Mouse (Mus musculus): Measurements from ENCODE around the gene BC052040. TPM values are rescaled to one million over a fixed set of nuclear protein-coding genes. Genes with fewer than 3 reads are reported as not detected.

BC052040 gene
- total RNA-seq (2021) (1 to 10 TPM; 2.3 to 2.8 TPM), polyA plus RNA-seq (2012; rRNA removed) (2.1 and 3.2 TPM in 2 replicates)
- long read RNA-seq, partial matches to known transcripts, result 0 of 1 reads
- long read RNA-seq, other reads (novel, unspliced or antisense), result 0 of 1 reads

DNA sequence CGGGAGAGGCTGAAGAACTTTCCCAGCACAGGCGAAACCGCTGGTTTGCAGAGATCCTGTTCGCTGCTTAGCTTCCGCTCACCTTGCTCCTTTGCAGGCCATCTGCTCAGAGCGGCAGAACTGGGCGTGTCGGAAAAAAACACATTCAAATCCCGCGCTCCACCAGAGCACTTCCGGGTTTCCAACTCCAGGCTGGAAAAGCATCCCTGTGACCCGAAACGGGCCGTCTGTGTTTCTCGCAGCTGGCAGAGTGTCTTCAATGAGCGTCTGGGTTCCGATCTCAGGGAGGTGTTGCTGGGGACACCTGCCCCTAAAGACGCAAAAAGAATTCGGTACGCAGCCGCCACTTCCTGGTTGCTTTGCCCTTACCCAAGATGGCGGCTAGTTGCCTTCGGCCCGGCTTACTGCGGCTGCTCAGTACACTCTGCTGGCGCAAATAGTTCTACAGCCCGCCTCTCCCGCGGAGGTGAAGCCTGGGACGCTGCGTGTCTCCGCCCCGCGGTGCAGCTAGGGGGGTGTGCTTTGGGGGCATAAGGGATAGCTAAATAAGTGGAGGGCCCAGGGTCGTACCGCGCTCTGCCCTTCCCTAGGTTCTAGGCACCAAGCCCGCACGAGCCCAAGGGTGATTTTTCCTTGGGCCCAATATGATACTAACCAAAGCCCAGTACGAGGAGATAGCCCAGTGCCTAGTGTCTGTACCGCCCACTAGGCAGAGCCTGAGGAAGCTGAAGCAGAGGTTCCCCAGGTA is at the start of gene BC052040:
Gene BC052040, plus strand, starts transcription at position 476 of the 748 bp plus-strand sequence.
- intact Hi-C loops (cut with DNase I), result loop anchor here (10.0 kb wide), 1 partner anchor 493 kb away; no protein-coding TSS in a partner anchor
- TF ChIP-seq POLR2A (IDR thresholded peaks at IDR 0.05; ENCODE audit: insufficient read depth, low read depth, low read length), result no peak
- peak; percentile 41 for TF ChIP-seq CTCF (IDR thresholded peaks at IDR 0.05)
- no peak for TF ChIP-seq EP300 (IDR thresholded peaks at IDR 0.05; ENCODE audit: insufficient read depth, low read depth, low read length)
- under 1% methylated on average over 41 of the region's 41 CpGs for whole genome bisulfite sequencing

DNA sequence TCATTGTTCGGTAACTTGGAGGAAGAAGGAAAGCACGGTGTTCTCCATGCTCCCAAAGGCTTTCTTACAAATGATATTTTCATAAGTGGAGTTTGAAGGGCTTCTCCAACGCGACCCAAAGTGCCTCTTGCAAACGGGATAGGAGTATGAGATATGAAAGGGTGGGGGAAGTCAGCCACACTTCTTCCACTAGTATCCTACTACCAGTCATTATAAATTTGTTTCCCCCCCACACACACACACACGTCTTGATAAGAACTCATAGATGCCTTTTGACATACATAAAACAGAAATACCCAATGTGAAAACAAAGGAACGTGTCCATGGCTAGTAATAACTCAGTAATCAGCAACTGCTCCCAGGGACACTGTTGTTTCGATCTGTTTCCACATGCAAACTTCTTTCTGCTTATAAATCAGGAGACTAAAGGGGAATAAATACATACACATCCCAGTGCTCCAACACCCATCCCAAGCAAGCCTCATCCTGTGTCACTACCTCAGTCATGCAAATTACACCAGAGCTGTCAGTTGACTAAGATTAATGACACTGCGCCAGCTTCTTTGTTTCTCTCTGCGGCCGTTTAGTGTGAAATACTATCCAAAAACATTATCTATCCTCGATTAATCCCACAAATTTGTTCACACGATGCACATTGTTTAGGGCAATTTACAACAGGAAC is 43.4 kb upstream of the BC052040 start:
- Histone ChIP-seq H3K27me3 (ENCODE audit: control insufficient read depth, insufficient read depth, low read length) (no peaks in the 10 kb centered on the region), H3K9ac (ENCODE audit: low read depth, low read length) (no peak overlapping the region), H3K79me2 (replicated peaks; ENCODE audit: control insufficient read depth, insufficient read depth, low read length) (no peaks in the 10 kb centered on the region), H3K27ac (no peak overlapping the region), H3K4me3 (no peak overlapping the region), H3K36me3 (ENCODE audit: control insufficient read depth, insufficient read depth, low read length) (no peaks in the 10 kb centered on the region), H3K4me1 (ENCODE audit: control insufficient read depth, insufficient read depth, low read length) (no peaks in the 10 kb centered on the region)
- intact Hi-C loops (cut with DNase I), result no loop called here
- WGBS, result 61% methylated on average over 13 of the region's 13 CpGs
- TF ChIP-seq EP300 (IDR thresholded peaks at IDR 0.05; ENCODE audit: insufficient read depth, low read depth, low read length) (no peak), CTCF (IDR thresholded peaks at IDR 0.05) (no peak), POLR2A (IDR thresholded peaks at IDR 0.05; ENCODE audit: insufficient read depth, low read depth, low read length) (no peak)
- DNase-seq, result no peak

More for the DNA sequence above, at the start of gene BC052040:
- H3K4me3 ChIP-seq, result peak within 1 kb of the TSS; percentile 67
- H3K27me3 ChIP-seq (ENCODE audit: control insufficient read depth, insufficient read depth, low read length), result no peaks in the 10 kb centered on the region
- H3K27ac ChIP-seq, result peak within 1 kb of the TSS; percentile 80
- peaks cover 1% of the 10 kb centered on the region for H3K4me1 ChIP-seq (ENCODE audit: control insufficient read depth, insufficient read depth, low read length)
- H3K9ac ChIP-seq (ENCODE audit: low read depth, low read length), result peak within 1 kb of the TSS; percentile 61
- peak; percentile 91 for DNase-seq
- H3K36me3 ChIP-seq (ENCODE audit: control insufficient read depth, insufficient read depth, low read length), result no peaks in the 10 kb centered on the region
- no peaks in the 10 kb centered on the region for H3K79me2 ChIP-seq (replicated peaks; ENCODE audit: control insufficient read depth, insufficient read depth, low read length)

DNA sequence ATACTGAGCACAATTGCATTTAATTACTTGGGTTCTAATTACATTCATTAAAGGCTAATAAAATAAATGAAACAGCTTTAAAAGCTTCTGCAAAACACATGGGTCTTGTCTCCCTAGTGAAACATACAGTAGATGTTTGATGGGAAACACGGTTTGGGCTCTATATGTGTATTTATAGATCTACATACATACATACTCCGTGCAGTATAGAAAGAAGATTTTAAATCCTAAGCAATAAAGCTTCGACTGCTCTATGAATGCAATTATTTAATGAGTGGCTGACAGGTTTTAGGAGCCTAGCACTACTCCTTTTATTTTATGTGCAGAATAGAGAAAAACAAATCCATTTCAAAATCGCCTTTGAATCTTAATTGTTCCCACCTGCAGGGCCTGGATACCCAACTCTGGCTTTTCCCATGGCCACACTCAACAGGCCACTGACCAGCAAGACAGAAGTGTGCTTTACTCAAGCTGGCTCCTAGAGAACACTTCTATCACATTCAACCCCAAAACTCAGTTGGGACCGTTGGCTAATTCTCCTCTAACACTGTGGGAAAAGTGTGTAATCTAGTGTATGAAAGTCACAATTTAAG is 42.7 kb upstream of the BC052040 start:
- Histone ChIP-seq H3K36me3 (ENCODE audit: control insufficient read depth, insufficient read depth, low read length) (no peaks in the 10 kb centered on the region), H3K4me1 (ENCODE audit: control insufficient read depth, insufficient read depth, low read length) (no peaks in the 10 kb centered on the region), H3K9ac (ENCODE audit: low read depth, low read length) (no peak overlapping the region), H3K27me3 (ENCODE audit: control insufficient read depth, insufficient read depth, low read length) (no peaks in the 10 kb centered on the region), H3K27ac (no peak overlapping the region), H3K79me2 (replicated peaks; ENCODE audit: control insufficient read depth, insufficient read depth, low read length) (no peaks in the 10 kb centered on the region), H3K4me3 (no peak overlapping the region)
- no peak for DNase-seq
- TF ChIP-seq POLR2A (IDR thresholded peaks at IDR 0.05; ENCODE audit: insufficient read depth, low read depth, low read length) (no peak), EP300 (IDR thresholded peaks at IDR 0.05; ENCODE audit: insufficient read depth, low read depth, low read length) (no peak), CTCF (IDR thresholded peaks at IDR 0.05) (no peak)
- intact Hi-C loops (cut with DNase I), result no loop called here
- 80% methylated on average over 5 of the region's 5 CpGs for WGBS

DNA sequence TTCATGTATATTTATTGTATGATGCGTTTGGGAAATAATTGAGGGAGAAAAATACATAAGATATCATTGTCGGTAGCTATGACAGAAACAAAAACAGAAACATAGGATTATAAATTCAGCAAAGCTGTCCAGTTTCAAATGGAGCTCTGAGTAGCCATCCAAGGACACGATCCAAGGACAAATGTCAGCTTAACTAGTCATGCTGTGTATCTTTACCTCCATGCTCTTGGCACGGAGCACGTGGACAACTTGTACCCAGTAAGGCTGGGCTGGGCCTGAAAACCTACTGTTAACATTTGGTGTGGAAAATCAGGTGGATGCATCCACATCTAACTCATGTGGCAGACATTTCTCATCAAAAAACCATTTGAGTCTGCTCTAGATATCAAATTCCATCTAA is 41.8 kb upstream of the BC052040 start:
- TF ChIP-seq CTCF (IDR thresholded peaks at IDR 0.05) (no peak), EP300 (IDR thresholded peaks at IDR 0.05; ENCODE audit: insufficient read depth, low read depth, low read length) (no peak), POLR2A (IDR thresholded peaks at IDR 0.05; ENCODE audit: insufficient read depth, low read depth, low read length) (no peak)
- H3K4me3 ChIP-seq, result no peak overlapping the region
- H3K79me2 ChIP-seq (replicated peaks; ENCODE audit: control insufficient read depth, insufficient read depth, low read length), result no peaks in the 10 kb centered on the region
- H3K27me3 ChIP-seq (ENCODE audit: control insufficient read depth, insufficient read depth, low read length), result no peaks in the 10 kb centered on the region
- 78% methylated on average over 5 of the region's 5 CpGs for WGBS
- intact Hi-C loops (cut with DNase I), result no loop called here
- DNase-seq, result no peak
- H3K9ac ChIP-seq (ENCODE audit: low read depth, low read length), result no peak overlapping the region
- H3K4me1 ChIP-seq (ENCODE audit: control insufficient read depth, insufficient read depth, low read length), result no peaks in the 10 kb centered on the region
- H3K27ac ChIP-seq, result no peak overlapping the region
- no peaks in the 10 kb centered on the region for H3K36me3 ChIP-seq (ENCODE audit: control insufficient read depth, insufficient read depth, low read length)

DNA sequence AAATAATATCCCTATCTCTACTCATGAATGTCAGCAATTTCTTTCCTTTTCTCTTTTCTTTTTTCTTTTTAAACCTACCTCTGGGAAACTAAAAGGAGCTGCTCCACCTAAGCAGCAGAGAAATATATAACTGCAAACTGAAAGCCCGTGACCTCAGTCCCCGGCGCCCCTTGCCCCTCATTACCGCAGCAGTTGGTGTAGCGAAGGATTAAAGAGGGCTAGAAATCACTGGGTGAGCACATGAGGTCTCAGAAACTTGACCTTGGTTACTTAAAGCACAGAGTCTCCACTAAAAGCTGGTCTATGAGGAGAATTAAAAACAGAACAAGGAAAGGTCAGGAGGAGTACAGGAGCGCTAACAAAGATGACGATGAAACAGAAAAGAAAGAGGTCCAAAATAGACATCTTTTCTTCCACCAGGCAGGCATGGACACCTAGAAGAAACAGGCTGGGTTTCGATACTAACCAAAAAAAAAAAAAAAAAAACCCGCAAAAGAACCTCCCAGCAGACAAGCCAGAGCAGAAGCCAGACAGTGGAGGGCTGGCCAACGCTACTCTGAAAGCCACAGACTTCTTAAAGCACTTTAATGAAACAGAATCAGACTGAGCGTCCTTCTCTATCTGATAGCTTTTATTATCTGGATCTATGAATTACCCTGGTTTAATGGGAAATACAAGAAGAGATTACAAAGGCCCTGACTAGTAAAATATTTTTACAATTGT is 39.0 kb upstream of the BC052040 start:
- H3K4me1 ChIP-seq (ENCODE audit: control insufficient read depth, insufficient read depth, low read length), result no peaks in the 10 kb centered on the region
- intact Hi-C loops (cut with DNase I), result no loop called here
- no peak overlapping the region for H3K27ac ChIP-seq
- H3K4me3 ChIP-seq, result no peak overlapping the region
- no peak for DNase-seq
- TF ChIP-seq POLR2A (IDR thresholded peaks at IDR 0.05; ENCODE audit: insufficient read depth, low read depth, low read length), result no peak
- no peak for TF ChIP-seq CTCF (IDR thresholded peaks at IDR 0.05)
- TF ChIP-seq EP300 (IDR thresholded peaks at IDR 0.05; ENCODE audit: insufficient read depth, low read depth, low read length), result no peak
- no peaks in the 10 kb centered on the region for H3K79me2 ChIP-seq (replicated peaks; ENCODE audit: control insufficient read depth, insufficient read depth, low read length)
- H3K9ac ChIP-seq (ENCODE audit: low read depth, low read length), result no peak overlapping the region
- WGBS, result 85% methylated on average over 11 of the region's 11 CpGs
- H3K36me3 ChIP-seq (ENCODE audit: control insufficient read depth, insufficient read depth, low read length), result no peaks in the 10 kb centered on the region
- no peaks in the 10 kb centered on the region for H3K27me3 ChIP-seq (ENCODE audit: control insufficient read depth, insufficient read depth, low read length)

All from heart, adult 2 months (tissue).